Mouse (Mus musculus) CH12.LX (cell line): ENCODE results near the gene Rassf2. TPM values are rescaled to one million over a fixed set of nuclear protein-coding genes. Genes with fewer than 3 reads are reported as not detected.

ENCODE experiments used
- DNase-seq: peaks from one replicate; pipeline ENCODE4 v3.0.0-alpha.2; 2013; ENCODE audit errors: extremely low read depth
- H3K27ac ChIP-seq: 2 replicates; pipeline ENCODE4 v1.5.1; 2012; ENCODE audit warnings: low read depth, mild to moderate bottlenecking, control low read depth, moderate library complexity; ENCODE audit not compliant: insufficient read depth
- H3K27me3 ChIP-seq: replicated peaks from 2 replicates; pipeline ENCODE3; 2012; ENCODE audit warnings: inconsistent platforms
- H3K36me3 ChIP-seq, 2 experiments: replicated peaks in 1 of 2; 2 replicates each; pipeline versions ENCODE3 to v1.6.1; 2012; ENCODE audit warnings: inconsistent platforms in 1 of 2, low read length in 1 of 2, mild to moderate bottlenecking in 1 of 2, mixed read lengths in 1 of 2, moderate library complexity in 1 of 2; ENCODE audit not compliant: control insufficient read depth in 1 of 2, insufficient read depth in 1 of 2
- H3K4me1 ChIP-seq, 2 experiments: 2 replicates each; pipeline ENCODE4 v1.6.1; 2012; ENCODE audit warnings: inconsistent platforms in 1 of 2, moderate library complexity in 1 of 2; ENCODE audit not compliant: insufficient read depth in 2 of 2, control insufficient read depth in 1 of 2
- H3K4me2 ChIP-seq: 2 replicates; pipeline ENCODE4 v1.6.1; 2012; ENCODE audit warnings: low read depth, mild to moderate bottlenecking, control low read depth; ENCODE audit not compliant: poor library complexity, insufficient read depth, severe bottlenecking
- H3K4me3 ChIP-seq, 3 experiments: fragments of 150-350 bp in 1 of 3; sonication (generic) in 1 of 3; replicated peaks in 1 of 3; 2 replicates each; pipeline versions ENCODE3 to v1.5.1; 2011 to 2012; ENCODE audit warnings: low read depth in 2 of 3, low read length in 2 of 3, mild to moderate bottlenecking in 2 of 3, moderate library complexity in 2 of 3, control low read depth in 1 of 3, improper control_type of control experiment in 1 of 3, inconsistent platforms in 1 of 3, mixed read lengths in 1 of 3; ENCODE audit not compliant: poor library complexity in 1 of 3
- H3K79me2 ChIP-seq: replicated peaks from 2 replicates; pipeline ENCODE4 v1.6.1; 2012; ENCODE audit warnings: mild to moderate bottlenecking, moderate library complexity; ENCODE audit not compliant: control insufficient read depth, poor library complexity, insufficient read depth, severe bottlenecking; ENCODE audit errors: extremely low read depth
- H3K9ac ChIP-seq: 2 replicates; pipeline ENCODE4 v1.6.1; 2012; ENCODE audit warnings: low read depth, mild to moderate bottlenecking, control low read depth, moderate library complexity; ENCODE audit not compliant: insufficient read depth
- H3K9me3 ChIP-seq: replicated peaks from 2 replicates; pipeline ENCODE3; 2012; ENCODE audit warnings: low read length, inconsistent platforms, mixed read lengths
- BHLHE40 ChIP-seq: IDR thresholded peaks from 2 replicates; pipeline ENCODE4 v1.6.1; 2011; ENCODE audit warnings: mild to moderate bottlenecking, low read depth, low read length, improper control_type of control experiment
- CHD1 ChIP-seq: IDR thresholded peaks from 2 replicates; pipeline ENCODE4 v1.6.1; 2012; ENCODE audit warnings: low read depth, low read length, improper control_type of control experiment, inconsistent platforms
- E2F4 ChIP-seq: IDR thresholded peaks from 2 replicates; pipeline ENCODE4 v1.6.1; 2011; ENCODE audit warnings: low read depth, low read length, improper control_type of control experiment; ENCODE audit not compliant: insufficient replicate concordance
- ELF1 ChIP-seq: IDR thresholded peaks from 2 replicates; pipeline ENCODE4 v1.6.1; 2014; ENCODE audit warnings: low read depth, mild to moderate bottlenecking, inconsistent platforms, low read length, improper control_type of control experiment
- HCFC1 ChIP-seq: IDR thresholded peaks from 2 replicates; pipeline ENCODE4 v1.6.1; 2012; ENCODE audit warnings: low read depth, mild to moderate bottlenecking, inconsistent platforms, low read length, improper control_type of control experiment
- IRF4 ChIP-seq: IDR thresholded peaks from 2 replicates; pipeline ENCODE4 v1.6.1; 2014; ENCODE audit warnings: low read depth, mild to moderate bottlenecking, inconsistent platforms, low read length, improper control_type of control experiment
- JUN ChIP-seq: IDR thresholded peaks from 2 replicates; pipeline ENCODE4 v1.6.1; 2011; ENCODE audit warnings: low read depth, mild to moderate bottlenecking, low read length, improper control_type of control experiment, moderate library complexity; ENCODE audit not compliant: insufficient read depth
- KAT2A ChIP-seq: IDR thresholded peaks from 2 replicates; pipeline ENCODE4 v1.6.1; 2012; ENCODE audit warnings: low read length, improper control_type of control experiment, inconsistent platforms; ENCODE audit not compliant: insufficient replicate concordance
- MAX ChIP-seq: IDR thresholded peaks from 2 replicates; pipeline ENCODE4 v1.6.1; 2011; ENCODE audit warnings: low read length, improper control_type of control experiment
- MAZ ChIP-seq: IDR thresholded peaks from 2 replicates; pipeline ENCODE4 v1.6.1; 2012; ENCODE audit warnings: low read depth, mild to moderate bottlenecking, inconsistent platforms, low read length, improper control_type of control experiment, moderate library complexity
- MXI1 ChIP-seq: IDR thresholded peaks from 2 replicates; pipeline ENCODE4 v1.6.1; 2011; ENCODE audit warnings: mild to moderate bottlenecking, low read depth, low read length, improper control_type of control experiment
- MYC ChIP-seq: IDR thresholded peaks from 2 replicates; pipeline ENCODE4 v1.6.1; 2011; ENCODE audit warnings: low read depth, mild to moderate bottlenecking, improper control_type of control experiment, low read length
- NELFE ChIP-seq: IDR thresholded peaks from 2 replicates; pipeline ENCODE4 v1.6.1; 2011; ENCODE audit warnings: low read depth, low read length, improper control_type of control experiment
- POLR2A ChIP-seq: IDR thresholded peaks from 2 replicates; pipeline ENCODE4 v1.6.1; 2011; ENCODE audit warnings: low read depth, mild to moderate bottlenecking, improper control_type of control experiment, low read length
- POLR2AphosphoS2 ChIP-seq: IDR thresholded peaks from 2 replicates; pipeline ENCODE4 v1.6.1; 2011; ENCODE audit warnings: low read depth, low read length, improper control_type of control experiment
- SIN3A ChIP-seq: IDR thresholded peaks from 2 replicates; pipeline ENCODE4 v1.6.1; 2012; ENCODE audit warnings: low read length, improper control_type of control experiment, inconsistent platforms
- SMC3 ChIP-seq: IDR thresholded peaks from 2 replicates; pipeline ENCODE4 v1.6.1; 2011; ENCODE audit warnings: low read depth, low read length, improper control_type of control experiment
- UBTF ChIP-seq: IDR thresholded peaks from 2 replicates; pipeline ENCODE4 v1.6.1; 2012; ENCODE audit warnings: low read depth, mild to moderate bottlenecking, inconsistent platforms, low read length, improper control_type of control experiment, moderate library complexity
- ZMIZ1 ChIP-seq: IDR thresholded peaks from 2 replicates; pipeline ENCODE4 v1.6.1; 2012; ENCODE audit warnings: low read depth, mild to moderate bottlenecking, inconsistent platforms, low read length, improper control_type of control experiment
- dilution Hi-C: fragments of 300-500 bp; cut with MboI; formaldehyde crosslinking; loops from 2 replicates; pipeline ENCODE4 v1.14.3; 2020; ENCODE audit warnings: low sequenced_read_pairs; ENCODE audit not compliant: extremely low pct_unique_long_range_greater_than_20kb, extremely low pct_ligation_motif_present
- in situ Hi-C: fragments of 300-500 bp; cut with MboI; formaldehyde crosslinking; loops from 3 replicates; pipeline ENCODE4 v1.14.3; 2019; ENCODE audit warnings: low sequenced_read_pairs, low pct_ligation_motif_present, low pct_unique_long_range_greater_than_20kb, mixed read lengths
- polyA plus RNA-seq: library from polyadenylated mRNA; unstranded; fragments of >175 nt; gene quantifications from 2 replicates; pipeline ENCODE4 v1.2.1, GENCODE M21; 2012; ENCODE audit warnings: low read depth; ENCODE audit not compliant: insufficient read length
- total RNA-seq, 2 experiments: library from RNA; depleted of rRNA; stranded (reverse); fragments of 300-350 nt in 1 of 2; fragments of >200 nt in 1 of 2; gene quantifications; 2 replicates each; pipeline ENCODE4 v1.2.3; 2012 to 2014

Gene Rassf2
- total and polyA plus RNA-seq, 3 experiments = 33.8 to 61.5 (median 45.3) TPM

GRCm38 (mm10) chr2:131956336-131957256 is 73.5 kb downstream of the Rassf2 start:
- Histone ChIP-seq H3K27me3 (no peaks in the 10 kb centered on the region), H3K36me3 (peaks cover 0 to 31% of the 10 kb centered on the region in 2 experiments), H3K4me3 (no peak overlapping the region), H3K4me1 (peaks cover under 1 to 2% of the 10 kb centered on the region in 2 experiments; a peak in 3 of 4 replicates), H3K27ac (no peak overlapping the region), H3K9me3 (no peaks in the 10 kb centered on the region), H3K79me2 (no peaks in the 10 kb centered on the region), H3K9ac (no peak overlapping the region), H3K4me2 (no peak overlapping the region)
- no peak for DNase-seq
- TF ChIP-seq ZMIZ1 = no peak
- no peak for TF ChIP-seq E2F4
- TF ChIP-seq CHD1 = no peak
- no peak for TF ChIP-seq SMC3
- no peak for TF ChIP-seq NELFE
- no peak for TF ChIP-seq MAX
- no peak for TF ChIP-seq MAZ
- no peak for TF ChIP-seq POLR2AphosphoS2
- TF ChIP-seq HCFC1 = no peak
- TF ChIP-seq IRF4 = no peak
- TF ChIP-seq POLR2A = no peak
- TF ChIP-seq KAT2A = no peak
- TF ChIP-seq JUN = no peak
- TF ChIP-seq ELF1 = no peak
- no peak for TF ChIP-seq UBTF
- no peak for TF ChIP-seq MYC
- dilution Hi-C loops (no loop called here), in situ Hi-C loops (loop anchor here (25.0 kb wide), 1 partner anchor 531 kb away; no protein-coding TSS in a partner anchor)

- Histone ChIP-seq H3K4me1 (peaks cover 4 to 15% of the 10 kb centered on the region in 2 experiments), H3K27me3 (no peaks in the 10 kb centered on the region), H3K9ac (no peak overlapping the region), H3K9me3 (no peaks in the 10 kb centered on the region), H3K27ac (no peak overlapping the region), H3K36me3 (peaks cover 0 to 31% of the 10 kb centered on the region in 2 experiments), H3K4me3 (peak overlapping the region in 1 of 3 experiments; percentile 7), H3K4me2 (peak overlapping the region; percentile 63), H3K79me2 (no peaks in the 10 kb centered on the region)
- in situ Hi-C loops (loop anchor here (25.0 kb wide), 1 partner anchor 532 kb away; no protein-coding TSS in a partner anchor), dilution Hi-C loops (no loop called here)
- TF ChIP-seq BHLHE40 (peak; percentile 65; the same call in 1 of the 2 replicates), SIN3A (no peak), MXI1 (peak; percentile 32; the same call in 1 of the 2 replicates), ELF1 (peak; percentile 32; the same call in 1 of the 2 replicates)
- DNase-seq = no peak
Measured at GRCm38 (mm10) chr2:131955264-131955663, 74.8 kb downstream of the Rassf2 start.
